Mouse (Mus musculus) cerebellum, adult 9-10 months (tissue): Measurements from ENCODE around the gene Zfp462.

ENCODE experiments used
- DNase-seq: peaks from one replicate; pipeline ENCODE4 v3.0.0; 2022

The Zfp462 gene

DNA sequence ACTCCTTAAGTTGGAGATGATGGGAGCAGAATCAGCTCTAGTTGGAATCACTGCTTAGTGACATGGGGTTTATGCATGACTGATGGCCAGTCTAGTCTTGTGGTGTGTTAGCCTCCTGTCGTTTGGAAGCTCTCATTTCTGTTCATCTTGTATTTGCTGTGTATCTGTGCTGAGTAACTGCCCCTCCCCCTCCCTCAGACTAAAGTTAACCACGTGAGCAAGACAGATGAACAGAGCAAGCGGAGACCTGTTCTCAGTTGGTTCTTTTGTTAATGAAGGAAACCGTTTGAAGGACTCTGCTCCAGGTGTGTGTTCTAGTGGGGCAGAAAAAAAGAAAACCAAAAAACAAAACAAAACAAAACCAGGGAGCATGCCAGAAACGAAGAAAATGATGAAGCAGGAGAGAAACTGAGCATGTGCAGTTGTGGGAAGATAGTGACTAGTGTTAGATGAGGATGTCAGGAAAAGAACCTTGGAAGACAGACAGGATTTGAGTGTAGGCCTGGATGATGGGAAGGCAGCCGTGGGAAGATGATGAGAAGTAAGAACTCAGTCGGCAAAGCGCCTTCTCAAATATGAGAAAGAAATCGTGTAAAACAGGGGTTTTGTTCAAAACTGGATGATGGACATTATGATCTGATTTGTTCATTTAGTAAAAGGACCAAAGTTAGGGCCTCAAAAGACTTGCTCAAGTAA, 53.4 kb downstream of the Zfp462 start:
- no peak for DNase-seq

DNA sequence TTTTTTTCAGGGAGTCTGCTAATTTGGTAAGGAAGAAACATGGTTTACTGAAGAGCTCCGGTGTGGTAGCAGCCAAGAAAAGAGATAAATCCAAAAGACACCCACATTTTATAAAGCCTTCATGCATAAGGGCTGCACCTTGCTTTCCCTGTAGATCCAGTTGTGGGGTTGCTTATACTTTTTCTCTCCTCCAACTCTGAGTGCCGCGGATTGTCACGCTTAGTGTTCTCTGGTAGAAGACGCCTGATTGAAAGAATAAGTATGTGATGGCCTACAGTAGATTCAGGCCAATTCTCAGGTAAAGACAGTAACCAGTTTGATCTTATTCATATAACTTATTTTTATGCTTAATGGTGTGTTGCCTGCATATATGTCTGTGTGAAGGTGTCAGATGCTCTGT, 54.7 kb downstream of the Zfp462 start:
- no peak for DNase-seq

DNA sequence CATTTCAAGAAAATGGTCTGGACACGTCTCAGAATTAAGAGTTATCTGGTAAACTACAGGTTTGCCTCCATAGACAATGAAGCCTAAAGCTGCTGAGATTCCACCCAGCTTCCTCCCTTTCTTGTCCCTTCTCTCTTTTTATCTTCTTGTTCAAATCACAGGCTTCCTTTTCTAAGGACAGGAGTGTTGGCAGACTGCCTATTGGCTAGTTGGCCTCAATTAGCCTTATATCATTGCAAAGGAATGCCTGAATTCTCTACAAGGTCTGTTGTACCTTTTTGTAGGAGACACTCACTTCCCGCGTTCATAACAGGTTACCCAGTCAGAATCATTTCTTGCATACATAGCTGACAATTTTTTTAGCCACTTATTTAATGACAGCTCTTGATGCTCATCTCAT, 56.5 kb downstream of the Zfp462 start:
- DNase-seq = no peak

DNA sequence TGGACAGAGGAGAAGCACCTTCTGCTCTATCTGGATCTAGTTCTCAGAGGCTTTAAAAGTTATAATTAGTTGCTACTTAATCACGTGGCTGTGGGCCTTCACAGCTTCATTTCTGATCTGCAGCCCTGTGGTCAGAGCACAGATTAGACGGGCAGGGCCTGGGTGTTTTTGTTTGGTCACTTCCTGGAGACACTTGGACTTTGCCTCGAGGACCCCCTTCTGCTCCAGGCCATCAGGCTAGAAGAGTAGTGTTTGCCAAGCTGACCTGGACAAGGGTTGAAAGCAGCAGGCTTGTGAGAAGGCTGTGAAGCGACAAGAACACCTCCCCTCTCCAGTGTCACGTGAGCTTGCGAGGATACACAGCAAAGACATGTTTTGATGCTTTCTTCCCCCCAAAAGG, 58.3 kb downstream of the Zfp462 start:
- DNase-seq = no peak

DNA sequence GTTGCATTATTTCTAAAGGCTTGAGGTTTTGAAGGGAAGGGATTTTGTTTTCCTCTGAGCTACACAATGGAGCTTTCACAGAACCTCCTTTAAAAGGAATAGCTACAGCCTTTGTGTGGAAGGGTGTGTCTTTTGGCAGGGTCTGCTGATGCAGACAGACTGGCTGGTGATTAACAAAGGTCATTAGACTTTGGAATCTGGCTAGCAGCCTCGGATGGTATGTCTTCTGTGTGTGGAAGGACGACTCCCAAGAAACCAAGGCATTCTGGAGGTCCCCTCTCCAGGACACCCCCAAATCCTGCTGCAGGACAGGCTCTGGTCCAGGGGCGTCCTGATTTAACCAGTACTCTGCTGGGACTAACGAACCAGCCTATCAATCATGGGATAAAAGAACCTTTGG, 60.2 kb downstream of the Zfp462 start:
- DNase-seq = peak; percentile 21

DNA sequence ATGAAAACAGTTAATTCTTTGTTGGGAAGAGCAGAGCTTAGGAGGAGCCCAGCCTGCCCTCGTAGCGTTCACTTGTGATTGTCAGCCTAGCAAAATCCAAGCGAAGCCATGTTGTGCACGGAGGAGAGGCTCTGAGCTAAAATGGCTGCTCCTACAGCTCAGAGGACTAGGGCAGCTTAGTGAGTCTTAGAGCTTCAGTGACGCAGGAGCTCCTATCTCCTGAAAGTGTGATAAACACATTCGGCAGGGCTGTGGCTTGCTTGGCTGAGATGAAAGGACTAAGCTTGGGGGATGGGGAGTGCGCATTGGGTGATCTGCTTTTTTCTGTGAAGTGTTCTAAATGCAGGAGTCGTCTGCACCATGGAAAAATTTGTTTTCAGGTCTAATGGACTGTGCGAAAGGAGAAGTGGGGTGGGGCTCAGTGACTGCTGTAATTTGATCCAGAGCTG, 60.7 kb downstream of the Zfp462 start:
- DNase-seq = peak; percentile 30

DNA sequence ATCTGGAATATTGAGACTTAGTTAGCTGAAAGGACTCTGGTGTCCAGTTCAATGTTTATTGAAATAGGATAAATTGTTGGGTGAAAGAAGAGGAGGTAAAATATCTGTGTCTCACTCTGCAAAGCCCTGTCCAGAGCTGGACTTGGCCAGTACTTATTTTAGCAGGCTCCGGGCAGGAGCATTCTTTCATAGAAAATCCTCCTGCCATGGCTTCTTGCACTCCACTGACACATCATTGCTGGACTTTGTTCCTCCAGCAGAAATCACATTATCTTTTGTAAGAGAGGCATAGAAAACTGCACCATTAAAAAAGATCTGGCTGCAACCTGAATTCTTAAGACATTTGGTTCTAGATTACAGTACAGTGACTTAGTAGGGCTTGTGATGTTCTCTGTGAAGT, 61.2 kb downstream of the Zfp462 start:
- DNase-seq = no peak

DNA sequence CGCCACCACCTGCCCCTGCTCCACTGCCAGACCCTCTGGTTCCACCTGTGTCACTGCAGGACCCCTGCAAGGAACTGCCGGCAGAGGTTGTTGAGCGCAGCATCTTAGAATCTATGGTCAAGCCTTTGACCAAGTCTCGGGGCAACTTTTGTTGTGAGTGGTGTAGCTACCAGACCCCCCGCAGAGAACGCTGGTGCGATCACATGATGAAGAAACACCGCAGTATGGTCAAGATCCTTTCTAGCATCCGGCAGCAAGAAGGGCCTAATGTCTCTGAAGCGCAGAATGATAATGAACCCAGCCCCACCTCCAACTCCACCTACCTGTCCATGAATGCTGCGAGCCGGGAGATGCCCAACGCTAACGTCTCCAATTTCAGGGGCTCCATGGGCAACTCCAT, 63.8 kb downstream of the Zfp462 start:
- no peak for DNase-seq

DNA sequence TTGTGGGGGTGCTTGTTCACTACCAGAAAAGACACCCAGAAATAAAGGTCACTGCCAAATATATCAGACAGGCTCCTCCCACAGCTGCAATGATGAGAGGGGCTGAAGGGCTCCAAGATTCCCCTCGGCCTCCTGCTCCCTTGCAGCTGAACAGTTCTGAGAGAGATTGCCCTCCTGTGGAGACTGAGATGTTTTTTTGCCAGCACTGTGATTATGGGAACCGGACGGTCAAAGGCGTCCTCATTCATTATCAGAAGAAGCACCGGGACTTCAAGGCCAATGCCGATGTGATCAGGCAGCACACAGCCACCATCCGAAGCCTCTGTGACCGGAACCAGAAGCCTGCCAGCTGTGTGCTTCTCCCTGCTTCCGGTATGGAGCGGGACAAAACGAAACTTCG, 66.5 kb downstream of the Zfp462 start:
- DNase-seq = no peak

DNA sequence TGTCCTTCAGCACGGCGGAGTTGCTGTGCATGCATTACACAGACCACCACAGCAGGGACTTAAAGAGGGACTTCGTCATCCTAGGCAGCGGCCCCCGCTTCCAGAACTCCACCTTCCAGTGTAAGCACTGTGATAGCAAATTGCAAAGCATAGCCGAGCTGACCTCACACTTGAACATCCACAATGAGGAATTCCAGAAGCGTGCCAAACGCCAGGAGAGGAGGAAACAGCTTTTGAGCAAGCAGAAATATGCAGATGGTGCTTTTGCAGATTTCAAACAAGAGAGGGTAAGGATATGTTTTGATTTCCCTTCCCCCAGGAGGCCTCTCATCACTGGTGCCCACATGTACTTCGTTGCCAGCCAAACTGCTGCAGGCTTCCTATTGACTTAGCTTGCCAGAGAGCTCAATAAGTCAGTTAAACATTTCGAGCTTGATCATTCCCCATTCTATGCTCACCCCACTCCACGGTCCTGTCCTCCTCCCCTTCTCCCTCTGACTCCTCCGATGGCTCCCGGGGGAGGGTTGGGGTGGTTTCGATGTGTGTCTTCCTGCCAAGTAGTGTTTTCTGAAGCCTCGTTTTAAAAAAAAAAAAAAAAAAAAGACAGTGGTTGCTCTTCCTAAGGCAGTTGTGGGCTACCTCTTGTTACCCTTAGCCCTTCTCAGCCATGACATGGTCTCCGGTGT, 68.9 kb downstream of the Zfp462 start:
- no peak for DNase-seq

DNA sequence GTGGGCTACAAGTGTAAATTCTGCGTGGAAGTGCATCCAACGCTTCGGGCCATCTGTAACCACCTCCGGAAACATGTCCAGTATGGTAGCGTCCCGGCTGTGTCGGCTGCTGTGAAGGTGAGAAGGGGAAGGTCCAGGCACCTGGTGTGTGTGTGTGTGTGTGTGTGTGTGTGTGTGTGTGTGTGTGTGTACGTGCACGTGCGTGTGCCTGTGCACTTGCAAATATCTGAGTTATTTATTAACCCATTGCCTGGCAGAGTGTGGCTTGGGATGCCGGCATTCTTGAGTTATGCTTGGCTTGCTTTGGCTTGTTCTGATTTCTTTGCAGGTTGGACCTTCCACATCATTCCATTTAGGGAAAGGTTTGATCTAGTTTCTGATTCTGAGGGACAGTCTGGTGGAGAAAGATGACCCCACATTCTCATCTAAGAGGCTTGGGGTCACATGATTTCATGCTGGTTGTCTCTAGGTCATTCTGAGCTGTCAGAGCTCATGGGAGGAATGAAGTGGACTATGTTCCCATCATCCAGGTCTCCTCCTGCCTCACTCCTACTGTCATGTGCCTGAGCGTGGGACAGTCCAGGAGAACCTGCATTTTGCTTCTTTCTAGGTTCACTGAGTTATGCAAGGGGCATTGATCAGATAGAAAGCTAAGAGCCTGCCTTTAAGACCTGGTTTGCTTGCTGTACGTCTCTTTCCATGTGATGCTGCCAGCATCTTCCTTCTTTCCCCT, 70.0 kb downstream of the Zfp462 start:
- DNase-seq = no peak

DNA sequence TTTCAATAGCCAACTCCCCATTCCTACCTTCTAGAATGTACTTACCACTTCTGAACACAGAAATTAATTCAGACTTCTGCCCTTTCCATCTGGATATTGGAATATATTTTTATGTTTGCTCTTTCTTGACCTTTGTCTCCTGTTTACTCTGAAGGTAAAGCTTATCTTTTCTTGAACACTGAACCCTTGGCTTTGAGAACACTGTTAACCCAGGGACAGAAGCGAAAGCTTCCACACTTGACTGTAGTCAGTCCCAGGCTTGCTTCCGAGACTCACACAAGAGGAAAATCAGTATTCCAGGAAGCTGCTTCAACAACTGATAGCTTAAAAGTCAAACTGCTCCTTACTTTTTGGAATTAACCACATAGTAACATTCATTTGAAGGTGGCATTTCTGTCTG, 70.7 kb downstream of the Zfp462 start:
- DNase-seq = no peak

DNA sequence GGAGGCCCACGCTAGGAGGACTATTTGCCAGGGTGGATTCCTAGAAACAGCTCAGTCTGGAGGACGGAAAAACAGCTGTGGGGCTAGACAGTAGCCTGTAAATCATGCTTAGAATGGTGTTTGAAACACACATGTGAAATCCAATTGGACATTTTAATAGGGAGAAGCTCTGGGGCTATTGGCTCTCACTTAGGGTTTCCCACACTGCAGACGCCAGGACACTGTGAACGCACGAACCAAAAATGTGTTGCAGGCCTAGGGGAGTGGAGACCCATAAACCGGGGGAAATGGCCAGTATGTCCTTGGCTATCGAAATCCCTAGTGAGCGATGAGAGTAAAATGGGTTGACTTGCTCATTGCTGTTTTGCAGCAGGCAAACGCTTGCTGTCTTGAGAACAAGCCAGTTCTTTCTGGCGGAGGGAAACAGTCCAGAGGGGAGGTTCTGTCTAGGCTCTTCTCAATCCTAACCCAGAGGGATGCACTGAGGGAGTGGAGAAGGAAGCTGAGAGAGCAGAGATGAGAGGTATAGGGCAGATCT, 81.3 kb downstream of the Zfp462 start:
- no peak for DNase-seq

DNA sequence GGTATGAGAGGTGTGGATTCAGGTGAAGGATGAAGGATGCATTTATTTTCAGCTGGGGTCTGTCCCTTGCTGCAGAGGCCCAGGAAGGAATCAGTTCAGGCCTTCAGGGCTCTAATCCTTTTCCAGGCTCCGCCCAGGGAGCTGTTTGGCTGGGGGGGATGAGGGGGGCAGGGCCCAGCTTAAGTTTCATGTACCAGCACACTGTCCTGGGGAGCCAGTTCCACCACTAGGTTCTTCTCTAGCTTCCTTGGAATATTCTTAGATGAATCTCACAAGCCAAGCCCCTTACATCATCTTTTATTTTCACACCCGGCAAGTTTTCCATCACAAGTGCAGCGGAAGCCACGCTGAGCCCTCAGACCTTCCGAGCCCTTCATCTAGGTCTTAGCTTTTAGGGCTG, 85.6 kb downstream of the Zfp462 start:
- DNase-seq = no peak

DNA sequence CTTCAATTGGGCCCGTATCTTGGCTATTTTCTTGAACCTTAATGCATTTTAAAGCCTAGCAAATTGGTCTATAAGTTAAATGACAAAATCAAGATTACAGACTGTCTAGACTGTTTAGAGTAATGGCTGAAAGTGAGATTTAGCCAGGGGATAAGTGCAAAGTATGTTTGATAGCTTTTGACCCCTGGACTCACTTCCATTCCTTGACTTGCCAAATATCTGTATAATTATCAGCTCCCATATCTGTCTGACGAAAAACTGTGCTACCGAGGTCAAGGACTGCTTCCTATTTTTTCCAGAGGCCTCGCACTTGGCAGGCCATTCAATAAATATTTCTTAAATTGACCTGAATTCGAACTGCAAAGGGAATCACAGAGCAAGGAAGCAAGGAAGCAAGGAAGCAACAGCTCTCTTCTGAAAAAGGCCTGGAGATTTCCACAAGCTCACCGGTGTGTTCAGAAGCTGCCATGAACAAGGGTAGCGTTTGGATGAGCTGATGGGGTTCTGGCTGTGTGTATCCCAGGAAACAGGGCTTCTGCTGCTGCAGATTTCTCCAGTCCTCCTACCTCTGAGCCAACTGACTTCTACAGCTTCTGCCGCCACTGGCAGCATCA, 87.6 kb downstream of the Zfp462 start:
- no peak for DNase-seq

DNA sequence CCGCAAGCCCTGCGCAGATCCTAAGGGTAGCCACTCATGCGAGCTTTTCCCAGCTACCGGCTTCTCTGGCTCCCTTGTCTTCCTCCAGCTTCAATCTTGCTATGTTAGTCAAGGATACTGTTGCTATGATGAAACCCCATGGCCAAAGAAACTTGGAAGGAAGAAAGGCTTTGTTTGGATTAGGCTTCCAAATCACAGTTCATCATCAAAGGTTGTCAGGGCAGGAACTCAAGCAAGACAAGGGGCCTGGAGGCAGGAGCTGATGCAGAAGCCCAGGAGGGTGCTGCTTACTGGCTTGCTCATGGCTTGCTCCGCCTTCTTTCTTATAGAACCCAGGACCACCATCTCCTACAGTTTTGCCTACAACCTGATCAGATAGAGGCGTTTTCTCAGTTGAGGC, 88.6 kb downstream of the Zfp462 start:
- DNase-seq = no peak

DNA sequence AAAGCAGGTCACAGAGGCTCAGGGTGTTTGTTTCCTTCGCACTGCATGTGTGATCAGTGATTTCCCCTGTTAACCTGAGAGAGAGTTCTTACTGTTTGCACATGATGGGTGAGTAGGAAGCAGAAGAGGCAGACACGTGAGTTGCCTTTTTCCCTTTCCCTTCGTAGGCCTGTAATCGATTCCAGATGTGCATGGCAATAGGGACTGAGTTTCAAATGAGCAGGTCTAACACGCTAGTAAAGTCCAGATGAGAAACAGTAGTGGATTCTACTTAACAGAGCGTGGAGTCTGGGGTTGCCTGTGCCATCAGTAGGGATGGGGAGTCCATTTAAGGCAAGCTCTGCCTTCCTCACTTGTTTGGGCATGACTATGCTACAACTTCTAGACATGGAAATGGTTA, 93.3 kb downstream of the Zfp462 start:
- DNase-seq = no peak

DNA sequence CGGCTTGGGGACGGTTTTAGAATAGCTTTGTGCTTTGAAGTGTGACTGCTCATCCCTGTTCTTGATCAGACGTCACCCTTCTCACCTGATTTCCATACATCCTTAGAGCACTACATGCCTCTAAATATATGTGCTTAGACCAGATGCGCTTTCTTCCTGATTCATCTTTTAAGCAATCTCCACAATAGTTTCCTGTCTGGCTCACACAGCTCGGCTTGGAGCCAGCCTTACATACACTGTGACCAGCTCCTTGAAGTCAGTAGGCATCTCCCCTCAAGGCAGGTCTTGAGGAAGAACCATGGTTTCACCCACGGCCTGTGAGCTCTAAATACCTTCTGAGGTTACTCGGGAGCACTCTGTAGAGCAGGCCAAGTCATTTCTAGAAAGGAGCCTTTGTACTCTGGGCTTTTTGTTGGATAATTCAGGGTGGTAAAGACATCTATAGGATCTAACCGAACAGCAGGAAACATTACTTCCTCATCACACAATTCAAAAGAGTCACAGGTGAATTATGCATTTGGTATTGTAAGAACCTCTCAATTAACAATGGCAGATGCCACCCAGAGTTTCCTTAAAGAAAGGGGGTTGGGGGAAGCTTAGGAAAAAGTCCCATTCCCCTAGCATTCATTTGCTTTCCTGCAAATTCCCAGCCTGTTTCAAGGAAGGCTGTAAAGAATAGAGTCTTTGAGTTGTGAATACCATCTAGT, 95.6 kb downstream of the Zfp462 start:
- DNase-seq = no peak

DNA sequence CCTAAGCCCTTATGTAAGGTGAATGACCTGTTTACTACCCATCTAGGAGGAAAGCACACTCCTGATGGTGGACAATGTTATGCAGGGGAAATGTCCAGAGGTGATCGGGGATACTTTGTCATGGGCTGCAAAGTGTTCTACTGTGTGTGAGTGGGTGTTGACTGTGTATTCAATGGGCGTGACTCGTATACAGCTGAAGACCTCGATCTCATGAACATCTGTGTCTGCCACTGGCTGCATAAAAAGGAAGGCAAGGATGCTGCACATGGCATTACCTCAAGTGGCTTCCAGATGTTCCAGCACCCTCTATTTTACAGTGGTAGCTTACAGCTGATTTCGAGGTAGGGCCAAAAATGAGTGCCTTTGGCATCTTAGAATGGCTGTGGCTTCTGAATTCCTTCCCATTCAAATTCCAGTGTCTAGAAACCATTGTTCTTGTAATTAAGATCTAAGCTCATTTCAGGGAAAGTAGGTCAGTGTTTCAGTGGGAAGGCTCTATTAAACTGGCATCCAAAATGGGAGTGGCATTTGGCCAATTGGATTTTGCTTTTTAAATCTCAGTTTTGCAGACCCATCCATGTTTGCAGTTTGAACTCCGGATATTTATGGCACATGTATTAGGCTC, 96.4 kb downstream of the Zfp462 start:
- DNase-seq = peak; percentile 8

DNA sequence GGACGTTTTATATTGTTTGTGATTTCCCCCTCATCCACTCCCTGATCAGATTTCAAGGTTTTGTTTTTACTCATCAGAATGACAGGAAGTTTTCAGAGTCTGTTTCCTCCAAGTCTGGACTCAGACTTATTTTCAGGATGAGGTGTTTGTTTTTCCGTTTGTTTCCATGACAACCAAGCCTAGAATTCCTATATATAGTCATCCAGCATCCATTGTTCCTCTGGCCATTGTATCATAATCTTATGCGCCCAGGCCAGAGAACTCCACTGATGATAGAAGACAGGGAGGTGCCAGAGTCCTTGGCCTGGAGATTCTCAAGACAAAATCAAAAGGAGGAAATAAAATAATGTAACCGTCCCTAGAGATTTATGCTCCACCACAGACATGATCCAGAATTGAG, 97.7 kb downstream of the Zfp462 start:
- no peak for DNase-seq

DNA sequence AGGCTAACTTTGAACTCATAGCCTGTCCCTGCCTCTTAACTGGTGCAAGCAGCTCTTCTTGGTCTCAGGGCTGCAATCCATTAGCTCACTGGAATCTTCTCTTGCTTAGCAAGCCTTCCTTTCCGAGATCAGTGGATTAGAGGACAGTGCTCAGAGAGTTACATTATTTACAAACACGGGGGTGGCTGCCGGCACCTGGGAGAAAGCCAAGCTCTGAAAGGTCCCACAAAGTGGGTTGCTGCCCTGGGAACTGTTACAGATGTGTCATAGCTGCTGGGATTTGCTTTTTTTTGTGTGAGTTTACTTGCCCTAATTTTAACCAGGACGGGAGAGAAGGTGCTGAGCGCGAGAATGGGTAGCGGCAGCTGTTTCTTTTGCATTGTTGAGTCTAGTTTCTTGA, 102.4 kb downstream of the Zfp462 start:
- DNase-seq = no peak

DNA sequence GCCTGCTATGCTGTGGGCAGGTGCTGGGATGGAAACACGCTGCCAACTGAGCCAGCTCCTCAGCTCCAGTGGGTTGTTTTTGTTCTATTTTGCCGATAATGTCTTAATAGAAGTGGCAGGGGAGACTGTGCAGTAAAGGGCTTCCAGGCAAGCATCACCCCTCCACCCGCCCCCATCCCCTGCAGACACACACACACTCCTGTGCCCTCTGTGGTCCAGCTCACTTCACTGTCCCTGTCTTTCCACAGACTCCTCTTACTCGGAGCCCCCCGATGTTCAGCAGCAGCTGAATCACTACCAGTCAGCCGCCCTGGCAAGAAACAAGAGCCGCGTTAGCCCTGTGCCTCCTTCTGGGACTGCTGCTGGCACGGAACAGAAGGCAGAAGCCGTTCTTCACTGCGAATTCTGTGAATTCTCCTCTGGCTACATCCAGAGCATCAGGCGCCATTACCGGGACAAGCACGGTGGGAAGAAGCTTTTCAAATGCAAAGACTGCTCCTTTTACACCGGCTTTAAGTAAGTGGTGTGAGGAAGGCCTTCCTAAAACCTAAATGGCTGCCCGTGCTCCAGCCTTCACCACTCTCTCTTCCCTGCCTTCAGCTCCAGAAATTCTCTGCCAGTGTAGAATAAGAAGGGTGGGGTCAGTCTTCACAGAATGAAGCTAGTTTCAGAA, 105.2 kb downstream of the Zfp462 start:
- DNase-seq = no peak
